Mouse (Mus musculus) heart, embryonic 12.5 days (tissue): ENCODE data around the gene Thada. TPM values are rescaled to one million over a fixed set of nuclear protein-coding genes. Genes with fewer than 3 reads are reported as not detected.
A peak's percentile ranks its signal among the peaks of the same experiment; 100 is the strongest.

Experiments
- ATAC-seq: fragments of 200-750 bp; cut with Nextera tagmentation; 2 replicates; pipeline ENCODE4 v1.8.0; 2017; ENCODE audit warnings: moderate TSS enrichment, moderate library complexity; ENCODE audit not compliant: insufficient number of reproducible peaks, low FRiP score
- H3K27ac ChIP-seq: fragments of 300-500 bp; sonication (generic); 2 replicates; pipeline ENCODE4 v1.5.1; 2016; ENCODE audit warnings: mild to moderate bottlenecking, moderate library complexity; ENCODE audit not compliant: poor library complexity, severe bottlenecking
- H3K27me3 ChIP-seq: fragments of 300-500 bp; sonication (generic); replicated peaks from 2 replicates; pipeline ENCODE4 v1.6.1; 2016; ENCODE audit warnings: mild to moderate bottlenecking, moderate library complexity
- H3K36me3 ChIP-seq: fragments of 300-500 bp; sonication (generic); 2 replicates; pipeline ENCODE4 v1.6.1; 2016; ENCODE audit warnings: mild to moderate bottlenecking, moderate library complexity
- H3K4me1 ChIP-seq: fragments of 300-500 bp; sonication (generic); replicated peaks from 2 replicates; pipeline ENCODE4 v1.6.1; 2016; ENCODE audit warnings: mild to moderate bottlenecking
- H3K4me2 ChIP-seq: fragments of 300-500 bp; sonication (generic); 2 replicates; pipeline ENCODE4 v1.6.1; 2016; ENCODE audit warnings: mild to moderate bottlenecking, moderate library complexity
- H3K4me3 ChIP-seq: fragments of 300-500 bp; sonication (generic); 2 replicates; pipeline ENCODE4 v1.5.1; 2016; ENCODE audit warnings: mild to moderate bottlenecking
- H3K9ac ChIP-seq: fragments of 300-500 bp; sonication (generic); 2 replicates; pipeline ENCODE4 v1.6.1; 2016; ENCODE audit warnings: mild to moderate bottlenecking, moderate library complexity
- H3K9me3 ChIP-seq: fragments of 300-500 bp; sonication (generic); replicated peaks from 2 replicates; pipeline ENCODE4 v1.6.1; 2016; ENCODE audit warnings: mild to moderate bottlenecking, moderate library complexity
- WGBS: fragments of 180-500 bp; shearing (Covaris S2); methylation state at CpG from one replicate; pipeline ENCODE4 v1.1.7; 2016; 5-methylcytosine and 5-hydroxymethylcytosine counted together
- polyA plus RNA-seq: library from polyadenylated mRNA; unstranded; fragments of >200 nt; fragmentation: Nextera tagmentation; extraction: Ambion mirVana; gene quantifications from 2 replicates; pipeline ENCODE4 v1.2.1, GENCODE M21; 2016

Gene Thada
- 6.4 and 7.8 TPM in 2 replicates for polyA plus RNA-seq

GRCm38 (mm10) chr17:84465753-84466608 lies at the start of gene Thada:
Thada (minus strand) TSS chr17:84466205.
- peaks cover 4% of the 10 kb centered on the region; the same call in 1 of the 2 replicates for H3K4me1 ChIP-seq
- WGBS = under 1% methylated on average over 67 of the region's 67 CpGs
- peak within 1 kb of the TSS; percentile 90 for H3K4me3 ChIP-seq
- peak within 1 kb of the TSS; percentile 93 for H3K9ac ChIP-seq
- H3K36me3 ChIP-seq = peaks cover 8% of the 10 kb centered on the region
- ATAC-seq = peak; percentile 98
- H3K27ac ChIP-seq = peak within 1 kb of the TSS; percentile 74
- no peaks in the 10 kb centered on the region for H3K9me3 ChIP-seq
- H3K27me3 ChIP-seq = no peaks in the 10 kb centered on the region
- H3K4me2 ChIP-seq = peak within 1 kb of the TSS; percentile 95

- no peak for ATAC-seq
Observed at GRCm38 (mm10) chr17:84512516-84513085, 46.6 kb upstream of the Thada start.

GRCm38 (mm10) chr17:84511682-84512515 lies 45.9 kb upstream of the Thada start, which contains the start of gene Plekhh2:
Plekhh2 (plus strand) TSS chr17:84511895.
- under 1% methylated on average over 79 of the region's 79 CpGs for WGBS
- Histone ChIP-seq H3K36me3 (no peaks in the 10 kb centered on the region), H3K27me3 (no peaks in the 10 kb centered on the region), H3K27ac (peak within 1 kb of the TSS; percentile 41; the same call in 1 of the 2 replicates), H3K4me1 (peaks cover 15% of the 10 kb centered on the region), H3K4me2 (peak within 1 kb of the TSS; percentile 99), H3K9ac (peak within 1 kb of the TSS; percentile 84), H3K4me3 (peak within 1 kb of the TSS; percentile 86), H3K9me3 (no peaks in the 10 kb centered on the region)
- peak; percentile 81 for ATAC-seq

More at GRCm38 (mm10) chr17:84512516-84513085, 46.6 kb upstream of the Thada start:
- no peaks in the 10 kb centered on the region for H3K36me3 ChIP-seq
- H3K27me3 ChIP-seq = no peaks in the 10 kb centered on the region
- H3K9ac ChIP-seq = peak overlapping the region; percentile 84; the same call in 1 of the 2 replicates
- WGBS = 35% methylated on average over 4 of the region's 4 CpGs
- no peak overlapping the region for H3K27ac ChIP-seq
- peaks cover 15% of the 10 kb centered on the region for H3K4me1 ChIP-seq
- peak overlapping the region; percentile 99 for H3K4me2 ChIP-seq
- peak overlapping the region; percentile 86 for H3K4me3 ChIP-seq
- no peaks in the 10 kb centered on the region for H3K9me3 ChIP-seq

- no peak for ATAC-seq
- no peaks in the 10 kb centered on the region for H3K36me3 ChIP-seq
- peak overlapping the region; percentile 84; the same call in 1 of the 2 replicates for H3K9ac ChIP-seq
- H3K4me1 ChIP-seq = peaks cover 15% of the 10 kb centered on the region
- H3K4me2 ChIP-seq = peak overlapping the region; percentile 99
- H3K9me3 ChIP-seq = no peaks in the 10 kb centered on the region
- WGBS = 35% methylated on average over 11 of the region's 11 CpGs
- H3K27ac ChIP-seq = peak overlapping the region; percentile 41; the same call in 1 of the 2 replicates
- H3K27me3 ChIP-seq = no peaks in the 10 kb centered on the region
- peak overlapping the region; percentile 86 for H3K4me3 ChIP-seq
Observed at GRCm38 (mm10) chr17:84510961-84511639, 45.1 kb upstream of the Thada start.

- WGBS = 60% methylated on average over 5 of the region's 5 CpGs
Observed at GRCm38 (mm10) chr17:84510355-84510754, 44.4 kb upstream of the Thada start.

GRCm38 (mm10) chr17:84509176-84509575 lies 43.2 kb upstream of the Thada start:
- Histone ChIP-seq H3K4me2 (no peak overlapping the region), H3K27me3 (no peaks in the 10 kb centered on the region), H3K4me3 (no peak overlapping the region), H3K27ac (peak overlapping the region; percentile 14; the same call in 1 of the 2 replicates), H3K9me3 (no peaks in the 10 kb centered on the region), H3K36me3 (no peaks in the 10 kb centered on the region), H3K9ac (no peak overlapping the region), H3K4me1 (peaks cover 15% of the 10 kb centered on the region)
- 40% methylated on average over 4 of the region's 4 CpGs for WGBS
- no peak for ATAC-seq

More at GRCm38 (mm10) chr17:84510355-84510754, 44.4 kb upstream of the Thada start:
- ATAC-seq = no peak
- Histone ChIP-seq H3K27ac (no peak overlapping the region), H3K4me1 (peaks cover 15% of the 10 kb centered on the region), H3K27me3 (no peaks in the 10 kb centered on the region), H3K9ac (no peak overlapping the region), H3K4me3 (no peak overlapping the region), H3K9me3 (no peaks in the 10 kb centered on the region), H3K4me2 (no peak overlapping the region), H3K36me3 (no peaks in the 10 kb centered on the region)

GRCm38 (mm10) chr17:84508736-84509135 lies 42.7 kb upstream of the Thada start:
- no peak for ATAC-seq
- Histone ChIP-seq H3K4me1 (peaks cover 15% of the 10 kb centered on the region), H3K27ac (no peak overlapping the region), H3K4me2 (no peak overlapping the region), H3K27me3 (no peaks in the 10 kb centered on the region), H3K9ac (no peak overlapping the region), H3K36me3 (no peaks in the 10 kb centered on the region), H3K9me3 (no peaks in the 10 kb centered on the region), H3K4me3 (no peak overlapping the region)
- WGBS = 40% methylated on average over 3 of the region's 3 CpGs

- no peaks in the 10 kb centered on the region for H3K9me3 ChIP-seq
- H3K4me3 ChIP-seq = no peak overlapping the region
- H3K36me3 ChIP-seq = no peaks in the 10 kb centered on the region
- no peak for ATAC-seq
- H3K27ac ChIP-seq = no peak overlapping the region
- no peak overlapping the region for H3K9ac ChIP-seq
- H3K4me1 ChIP-seq = peaks cover 9% of the 10 kb centered on the region
- H3K27me3 ChIP-seq = no peaks in the 10 kb centered on the region
- no peak overlapping the region for H3K4me2 ChIP-seq
- WGBS = 69% methylated on average over 2 of the region's 2 CpGs
Observed at GRCm38 (mm10) chr17:84505922-84506321, 39.9 kb upstream of the Thada start.

GRCm38 (mm10) chr17:84502341-84502740 lies 36.3 kb upstream of the Thada start:
- H3K9me3 ChIP-seq = no peaks in the 10 kb centered on the region
- H3K36me3 ChIP-seq = no peaks in the 10 kb centered on the region
- WGBS = 55% methylated on average over 3 of the region's 3 CpGs
- H3K27ac ChIP-seq = no peak overlapping the region
- no peak overlapping the region for H3K4me2 ChIP-seq
- no peak for ATAC-seq
- no peak overlapping the region for H3K4me3 ChIP-seq
- no peaks in the 10 kb centered on the region for H3K4me1 ChIP-seq
- no peaks in the 10 kb centered on the region for H3K27me3 ChIP-seq
- no peak overlapping the region for H3K9ac ChIP-seq

- WGBS = 67% methylated on average over 5 of the region's 5 CpGs
- no peaks in the 10 kb centered on the region for H3K36me3 ChIP-seq
- H3K27ac ChIP-seq = no peak overlapping the region
- H3K4me1 ChIP-seq = no peaks in the 10 kb centered on the region
- no peak for ATAC-seq
- no peak overlapping the region for H3K9ac ChIP-seq
- no peaks in the 10 kb centered on the region for H3K27me3 ChIP-seq
- H3K9me3 ChIP-seq = no peaks in the 10 kb centered on the region
- no peak overlapping the region for H3K4me3 ChIP-seq
- H3K4me2 ChIP-seq = no peak overlapping the region
Observed at GRCm38 (mm10) chr17:84498639-84499038, 32.6 kb upstream of the Thada start.
